Mouse (Mus musculus) right cerebral cortex, postnatal 36 days (tissue): ENCODE measurements around the gene Appl1.

Experiments
- DNase-seq, 2 experiments: peaks; one replicate each; pipeline ENCODE4 v3.0.0; 2022; ENCODE audit warnings: low spot score in 2 of 2, mixed read lengths in 1 of 2

Appl1 gene

GRCm38 (mm10) chr14:26971106-26971789 is at the start of gene Appl1:
TSS of gene Appl1 (minus strand) at chr14:26971232.
- no peak for DNase-seq

DNA sequence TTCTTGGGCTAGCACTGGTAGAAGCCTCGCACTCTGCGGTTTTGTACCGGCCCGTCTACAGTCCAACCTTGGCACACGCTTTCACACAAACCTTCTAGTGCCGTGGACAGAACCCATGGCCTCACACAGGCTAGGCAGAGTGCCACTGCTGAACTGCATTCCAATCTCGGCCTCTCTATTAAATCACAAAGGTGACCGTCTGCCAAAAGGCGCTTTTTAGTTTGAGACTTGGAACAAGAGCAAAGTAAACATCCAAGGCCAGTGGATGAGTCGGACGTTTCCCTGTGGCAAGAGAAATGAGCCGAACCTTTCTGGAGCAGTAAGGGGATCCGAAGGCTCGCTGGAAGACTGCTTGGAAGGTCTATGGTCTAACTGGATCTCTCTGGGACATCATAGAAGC is 48.8 kb upstream of the Appl1 start:
- no peak for DNase-seq

- no peak for DNase-seq
Observed at GRCm38 (mm10) chr14:27017936-27018335, 46.9 kb upstream of the Appl1 start.

- DNase-seq = no peak
Observed at GRCm38 (mm10) chr14:27013658-27014057, 42.6 kb upstream of the Appl1 start.

- no peak for DNase-seq
Observed at GRCm38 (mm10) chr14:27011561-27011960, 40.5 kb upstream of the Appl1 start.

GRCm38 (mm10) chr14:27005937-27006336 is 34.9 kb upstream of the Appl1 start:
- DNase-seq = no peak

GRCm38 (mm10) chr14:27004906-27005305 is 33.9 kb upstream of the Appl1 start:
- DNase-seq = no peak

DNA sequence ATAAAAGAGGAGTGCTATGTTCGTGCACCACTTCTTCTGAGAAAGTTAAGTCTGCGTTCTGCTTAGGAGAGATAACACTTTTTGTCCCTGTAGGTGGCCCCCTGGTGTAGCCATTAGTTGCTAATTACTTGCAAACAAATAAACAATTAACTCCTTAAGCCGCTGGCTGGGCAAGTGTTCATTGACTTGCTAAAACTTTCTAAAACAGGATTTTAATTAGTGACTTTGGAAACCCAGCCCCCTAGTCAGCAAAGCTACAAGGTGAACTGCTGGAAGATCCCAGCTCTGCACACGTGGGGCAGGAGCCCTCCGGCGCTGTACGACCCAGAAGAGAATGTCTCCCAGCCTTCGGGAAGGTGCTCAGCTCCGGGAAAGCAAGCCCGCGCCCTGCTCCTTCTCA is 29.4 kb upstream of the Appl1 start:
- no peak for DNase-seq

DNA sequence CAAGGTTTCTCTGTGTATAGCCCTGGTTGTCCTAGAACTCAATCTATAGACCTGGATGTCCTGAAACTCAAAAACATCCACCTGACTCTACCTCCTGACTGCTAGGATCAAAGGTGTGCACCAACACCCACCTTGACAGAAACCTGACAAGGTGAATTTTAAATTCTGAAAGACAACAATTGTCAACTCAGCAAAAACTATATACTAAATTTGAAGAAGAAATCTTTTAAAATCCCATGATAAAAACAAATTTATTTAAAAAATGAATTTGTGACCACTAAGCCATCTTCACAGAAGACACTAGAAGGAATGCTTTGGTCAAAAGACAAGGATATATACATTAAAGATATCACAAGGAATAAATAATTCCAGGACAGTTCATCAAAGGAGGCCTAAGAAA is 25.2 kb upstream of the Appl1 start:
- DNase-seq = no peak

DNA sequence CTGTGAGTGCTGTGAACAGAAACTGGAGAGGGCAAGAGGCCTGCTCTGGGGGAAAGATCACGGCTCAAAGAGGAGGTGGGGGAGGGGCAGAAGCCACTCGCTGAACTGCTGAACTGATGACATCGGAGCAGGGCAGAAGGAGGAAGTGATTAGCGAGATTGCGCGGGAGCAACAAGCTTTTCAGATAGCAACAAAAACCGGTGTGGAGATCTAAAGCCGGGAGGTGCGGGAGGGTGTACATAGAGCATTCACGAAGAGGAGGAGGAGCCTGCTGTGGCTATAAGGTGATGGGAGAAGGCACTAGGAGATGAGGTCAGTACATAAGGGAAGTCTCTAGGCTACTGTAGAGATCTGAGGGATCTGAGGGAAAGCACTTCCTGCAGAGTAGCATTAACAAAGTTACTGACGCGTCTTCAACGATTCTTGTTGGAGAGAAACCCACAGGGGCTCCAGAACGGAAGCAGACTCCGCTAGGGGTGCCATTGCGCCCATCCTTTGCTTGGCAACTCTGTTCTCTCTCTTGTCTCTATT is 23.2 kb upstream of the Appl1 start, which contains the start of gene Hesx1:
Gene Hesx1 (plus strand): TSS at position 206 of the 531 bp plus-strand sequence.
- no peak for DNase-seq

DNA sequence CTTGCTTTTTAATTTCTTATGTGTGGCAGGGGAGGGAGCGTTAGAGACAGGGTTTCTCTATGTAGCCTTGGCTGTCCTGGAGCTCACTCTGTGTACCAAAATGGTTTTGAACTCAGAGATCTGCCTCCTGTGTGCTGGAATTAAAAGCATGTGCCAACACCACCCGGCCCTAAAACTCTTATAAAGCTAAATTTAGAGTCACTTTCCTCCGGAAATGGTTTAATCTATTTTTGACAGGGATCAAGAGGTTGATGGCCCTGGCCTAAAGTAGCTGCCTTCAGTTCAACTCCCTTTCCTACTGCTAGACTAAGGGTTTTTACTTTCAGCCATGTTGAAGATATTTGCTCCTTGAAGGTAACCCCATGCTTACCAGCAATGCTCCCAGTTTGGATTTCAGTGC is 22.4 kb upstream of the Appl1 start:
- no peak for DNase-seq

- no peak for DNase-seq
Observed at GRCm38 (mm10) chr14:26991622-26992021, 20.6 kb upstream of the Appl1 start.

GRCm38 (mm10) chr14:26988694-26989093 is 17.7 kb upstream of the Appl1 start:
- no peak for DNase-seq

DNA sequence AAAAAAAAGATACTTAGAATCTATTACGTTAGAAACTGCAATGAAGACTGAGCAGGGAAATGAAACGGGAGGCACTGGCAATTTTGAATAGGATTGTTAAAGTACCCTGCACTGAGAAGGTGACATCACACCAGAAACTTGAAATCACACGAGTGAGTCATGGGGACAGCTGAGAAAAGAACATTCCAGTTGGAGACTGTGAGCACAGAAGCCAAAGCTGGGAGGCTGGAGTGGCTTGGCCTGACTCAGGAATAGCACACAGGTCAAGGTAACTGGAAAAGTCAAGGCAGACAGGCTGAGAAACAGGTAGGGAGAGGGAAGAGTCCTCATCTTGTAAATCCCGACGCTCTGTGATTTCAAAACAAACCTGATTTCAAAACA is 11.1 kb upstream of the Appl1 start:
- DNase-seq = no peak

DNA sequence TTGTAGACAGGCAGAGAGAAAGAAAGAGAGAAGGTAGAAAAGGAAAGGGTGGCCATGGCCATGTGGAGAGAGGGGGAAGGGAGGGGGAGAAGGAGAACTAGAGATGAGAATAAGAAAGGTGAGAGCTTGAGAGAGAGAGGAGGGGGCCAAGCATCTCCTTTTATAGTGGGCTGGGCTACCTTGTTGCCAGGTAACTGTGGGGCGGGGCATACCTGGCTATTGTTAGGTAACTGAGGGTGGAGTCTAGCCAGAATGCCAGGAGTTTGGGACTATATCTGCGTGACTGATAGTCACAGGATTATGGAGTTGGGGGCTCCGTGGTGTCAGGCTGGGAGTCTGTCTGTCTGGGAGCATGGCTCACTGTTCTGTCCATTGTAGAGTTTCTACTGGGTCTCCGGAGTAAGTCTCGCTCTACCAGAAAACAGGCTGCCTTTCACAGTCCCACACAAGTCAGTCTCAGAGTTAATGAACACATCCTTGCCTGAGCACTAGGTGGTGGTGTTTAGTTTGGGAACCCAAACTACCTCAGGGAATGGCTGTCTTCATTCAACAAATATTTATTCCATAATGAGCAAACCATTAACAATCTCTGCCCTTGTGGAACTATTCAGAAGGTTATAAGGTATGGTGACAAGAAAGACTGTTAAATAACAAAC is 10.6 kb upstream of the Appl1 start:
- DNase-seq = no peak

DNA sequence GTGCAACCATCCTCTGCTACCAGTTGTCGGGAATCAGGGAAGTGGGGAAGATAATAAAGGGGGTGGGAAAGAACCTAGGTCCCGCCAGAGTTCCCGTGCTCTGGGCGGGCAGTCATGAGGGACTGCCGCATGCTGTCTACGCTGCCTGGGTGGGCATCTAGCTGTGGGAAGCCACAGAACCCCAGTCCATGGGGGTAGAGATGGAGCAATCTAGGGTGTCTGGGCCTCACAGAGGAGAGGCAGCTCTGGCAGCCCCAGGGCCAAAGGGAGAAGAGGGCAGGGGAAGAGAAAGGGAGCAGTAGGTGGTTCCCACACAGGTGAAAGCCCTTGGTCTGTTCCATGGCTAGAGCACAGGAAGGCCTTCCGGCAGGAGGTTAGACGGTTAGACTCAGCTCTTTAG is 10.0 kb upstream of the Appl1 start:
- no peak for DNase-seq

GRCm38 (mm10) chr14:26979808-26980207 is 8.8 kb upstream of the Appl1 start:
- no peak for DNase-seq

DNA sequence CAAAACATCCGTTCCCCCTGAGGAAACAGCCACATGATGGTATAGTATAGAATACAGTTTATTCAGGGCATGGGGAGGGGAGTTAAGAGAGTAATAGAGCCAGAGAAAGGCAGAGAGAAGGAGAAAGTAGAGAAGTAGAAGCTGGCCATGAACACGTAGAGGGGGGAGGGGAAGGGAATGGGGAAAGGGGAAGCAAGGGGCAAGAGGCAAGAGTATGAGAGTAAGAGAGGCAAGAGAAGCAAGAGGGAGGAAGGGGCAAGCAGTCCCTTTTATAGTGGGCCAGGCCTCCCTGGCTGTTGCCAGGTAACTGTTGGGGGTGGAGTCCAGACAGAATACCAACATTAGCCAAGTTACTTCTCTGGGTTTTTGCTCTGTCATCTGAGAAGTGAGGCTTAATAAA is 6.5 kb upstream of the Appl1 start:
- DNase-seq = no peak

- no peak for DNase-seq
Observed at GRCm38 (mm10) chr14:26976212-26976611, 5.2 kb upstream of the Appl1 start.

DNA sequence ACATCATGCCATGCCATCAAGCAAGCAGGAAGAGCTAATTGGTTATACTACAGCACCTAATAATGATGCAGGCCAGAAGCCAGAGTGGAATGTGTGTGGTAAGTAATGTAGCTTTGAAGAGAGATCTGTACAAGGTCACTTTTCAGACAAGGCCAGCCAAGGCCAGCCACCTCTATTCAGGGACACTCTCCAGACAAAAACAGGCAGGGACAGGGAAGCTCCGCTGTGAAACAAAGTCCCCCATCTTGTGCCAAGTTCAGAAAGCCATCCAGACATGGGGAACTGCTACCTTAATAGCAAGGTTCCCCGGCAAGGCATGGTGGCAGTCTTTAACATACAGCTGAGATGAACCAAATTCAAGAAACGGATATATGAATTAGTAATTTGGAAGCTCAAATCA is 4.5 kb upstream of the Appl1 start:
- DNase-seq = no peak

GRCm38 (mm10) chr14:26973089-26973488 is 2.1 kb upstream of the Appl1 start:
- DNase-seq = no peak

DNA sequence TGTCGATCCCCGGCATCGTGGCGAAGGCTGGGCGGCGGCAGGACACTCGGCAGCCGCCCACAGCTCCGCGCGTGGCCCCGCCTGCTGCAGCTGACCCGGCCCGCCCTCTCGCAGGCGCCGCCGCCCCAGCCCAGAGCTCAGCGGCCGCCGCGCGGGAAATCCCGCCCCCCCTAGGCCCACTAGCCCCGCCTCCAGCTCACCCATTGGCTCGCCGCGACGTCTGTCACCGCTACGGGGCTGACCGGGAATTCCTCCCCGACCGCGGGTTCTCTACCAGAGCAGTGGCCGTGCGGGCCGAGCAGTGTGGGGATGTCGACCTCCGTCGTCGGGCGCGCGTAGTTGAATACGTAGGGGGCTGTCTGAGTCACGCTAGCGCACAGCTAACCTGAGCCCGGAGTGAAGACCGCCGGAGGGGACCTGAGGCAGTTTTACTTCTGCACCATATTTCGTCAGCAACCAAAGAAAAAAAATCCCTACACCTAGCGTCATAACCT is 546 bp downstream of the Appl1 start:
- DNase-seq = peak; percentile 92 to 93

GRCm38 (mm10) chr14:26969856-26970407 is 1.1 kb downstream of the Appl1 start:
- peak; percentile 57 to 76 for DNase-seq
